Mouse (Mus musculus) lung, embryonic 16.5 days (tissue): ENCODE measurements at regions not wholly inside any gene's neighbourhood (a gene's known extent, or its start where the extent isn't known, plus 50 kb on each side); places are given as distances from the start of the nearest gene placed in this dataset.

Source experiments
- ATAC-seq: fragments of 200-750 bp; cut with Nextera tagmentation; 2 replicates; pipeline ENCODE4 v1.8.0; 2017; ENCODE audit warnings: low read depth, mild to moderate bottlenecking, moderate library complexity
- H3K27ac ChIP-seq: fragments of 300-500 bp; sonication (generic); 2 replicates; pipeline ENCODE4 v1.5.1; 2014; ENCODE audit warnings: mild to moderate bottlenecking, control low read depth, low read length
- H3K27me3 ChIP-seq: fragments of 300-500 bp; sonication (generic); 2 replicates; pipeline ENCODE4 v1.6.1; 2014; ENCODE audit warnings: low read depth, low read length, mixed read lengths; ENCODE audit not compliant: control insufficient read depth, insufficient read depth
- H3K36me3 ChIP-seq: fragments of 300-500 bp; sonication (generic); 2 replicates; pipeline ENCODE4 v1.6.1; 2014; ENCODE audit warnings: low read length; ENCODE audit not compliant: control insufficient read depth, insufficient read depth
- H3K4me1 ChIP-seq: fragments of 300-500 bp; sonication (generic); replicated peaks from 2 replicates; pipeline ENCODE4 v1.6.1; 2014; ENCODE audit warnings: low read length, mixed read lengths; ENCODE audit not compliant: control insufficient read depth, insufficient read depth
- H3K4me2 ChIP-seq: fragments of 300-500 bp; sonication (generic); 2 replicates; pipeline ENCODE4 v1.6.1; 2014; ENCODE audit warnings: low read depth, low read length, control low read depth
- H3K4me3 ChIP-seq: fragments of 300-500 bp; sonication (generic); 2 replicates; pipeline ENCODE4 v1.5.1; 2014; ENCODE audit warnings: mild to moderate bottlenecking, low read length, control low read depth
- H3K9ac ChIP-seq: fragments of 300-500 bp; sonication (generic); 2 replicates; pipeline ENCODE4 v1.6.1; 2014; ENCODE audit warnings: low read length, control low read depth
- H3K9me3 ChIP-seq: fragments of 300-500 bp; sonication (generic); 2 replicates; pipeline ENCODE4 v1.6.1; 2016; ENCODE audit warnings: low read length; ENCODE audit not compliant: control insufficient read depth
- WGBS: fragments of 180-500 bp; shearing (Covaris S2); extraction: QIAGEN DNeasy Blood & Tissue Kit; methylation state at CpG from one replicate; pipeline ENCODE4 v1.1.7; 2014; 5-methylcytosine and 5-hydroxymethylcytosine counted together

- no peaks in the 10 kb centered on the region for H3K27me3 ChIP-seq
- no peaks in the 10 kb centered on the region for H3K4me1 ChIP-seq
- H3K36me3 ChIP-seq = no peaks in the 10 kb centered on the region
- H3K4me3 ChIP-seq = no peak overlapping the region
- ATAC-seq = no peak
- H3K9me3 ChIP-seq = no peaks in the 10 kb centered on the region
- H3K9ac ChIP-seq = no peak overlapping the region
- H3K27ac ChIP-seq = no peak overlapping the region
- no peak overlapping the region for H3K4me2 ChIP-seq
- 88% methylated on average over 1 of the region's 1 CpGs for WGBS
Observed at GRCm38 (mm10) chr14:102491205-102491604, 491.2 kb downstream of the Kctd12 start.

GRCm38 (mm10) chr14:102477162-102477561, 505.3 kb downstream of the Kctd12 start:
- no peak overlapping the region for H3K4me2 ChIP-seq
- H3K27ac ChIP-seq = no peak overlapping the region
- no peaks in the 10 kb centered on the region for H3K9me3 ChIP-seq
- H3K9ac ChIP-seq = no peak overlapping the region
- no peaks in the 10 kb centered on the region for H3K4me1 ChIP-seq
- ATAC-seq = no peak
- no peaks in the 10 kb centered on the region for H3K36me3 ChIP-seq
- no peaks in the 10 kb centered on the region for H3K27me3 ChIP-seq
- no peak overlapping the region for H3K4me3 ChIP-seq
- 83% methylated on average over 2 of the region's 2 CpGs for WGBS

- H3K36me3 ChIP-seq = no peaks in the 10 kb centered on the region
- no peak overlapping the region for H3K27ac ChIP-seq
- no peaks in the 10 kb centered on the region for H3K4me1 ChIP-seq
- H3K4me3 ChIP-seq = no peak overlapping the region
- no peak for ATAC-seq
- 69% methylated on average over 4 of the region's 4 CpGs for WGBS
- H3K4me2 ChIP-seq = no peak overlapping the region
- no peaks in the 10 kb centered on the region for H3K9me3 ChIP-seq
- H3K9ac ChIP-seq = no peak overlapping the region
- no peaks in the 10 kb centered on the region for H3K27me3 ChIP-seq
Observed at GRCm38 (mm10) chr14:102469326-102469725, 513.1 kb downstream of the Kctd12 start.

- H3K36me3 ChIP-seq = no peaks in the 10 kb centered on the region
- no peaks in the 10 kb centered on the region for H3K9me3 ChIP-seq
- H3K4me1 ChIP-seq = no peaks in the 10 kb centered on the region
- no peaks in the 10 kb centered on the region for H3K27me3 ChIP-seq
- no peak overlapping the region for H3K4me3 ChIP-seq
- H3K27ac ChIP-seq = no peak overlapping the region
- ATAC-seq = no peak
- no peak overlapping the region for H3K4me2 ChIP-seq
- WGBS = 80% methylated on average over 1 of the region's 1 CpGs
- no peak overlapping the region for H3K9ac ChIP-seq
Observed at GRCm38 (mm10) chr14:102461001-102461400, 521.4 kb downstream of the Kctd12 start.

GRCm38 (mm10) chr14:102439738-102440137, 542.7 kb downstream of the Kctd12 start:
- H3K27ac ChIP-seq = no peak overlapping the region
- H3K9me3 ChIP-seq = no peaks in the 10 kb centered on the region
- ATAC-seq = no peak
- H3K36me3 ChIP-seq = no peaks in the 10 kb centered on the region
- no peak overlapping the region for H3K4me3 ChIP-seq
- no peaks in the 10 kb centered on the region for H3K4me1 ChIP-seq
- H3K27me3 ChIP-seq = no peaks in the 10 kb centered on the region
- H3K4me2 ChIP-seq = no peak overlapping the region
- 80% methylated on average over 2 of the region's 2 CpGs for WGBS
- no peak overlapping the region for H3K9ac ChIP-seq

- Histone ChIP-seq H3K9me3 (no peaks in the 10 kb centered on the region), H3K36me3 (no peaks in the 10 kb centered on the region), H3K4me3 (no peak overlapping the region), H3K27me3 (no peaks in the 10 kb centered on the region), H3K4me1 (no peaks in the 10 kb centered on the region), H3K9ac (no peak overlapping the region), H3K27ac (peak overlapping the region; percentile 47), H3K4me2 (no peak overlapping the region)
- WGBS = 29% methylated on average over 4 of the region's 4 CpGs
- ATAC-seq = peak; percentile 94
Observed at GRCm38 (mm10) chr14:102403397-102404115, 578.9 kb downstream of the Kctd12 start.

- H3K36me3 ChIP-seq = no peaks in the 10 kb centered on the region
- no peaks in the 10 kb centered on the region for H3K9me3 ChIP-seq
- WGBS = 42% methylated on average over 4 of the region's 4 CpGs
- H3K9ac ChIP-seq = no peak overlapping the region
- no peaks in the 10 kb centered on the region for H3K27me3 ChIP-seq
- H3K4me1 ChIP-seq = no peaks in the 10 kb centered on the region
- no peak overlapping the region for H3K27ac ChIP-seq
- H3K4me3 ChIP-seq = no peak overlapping the region
- ATAC-seq = no peak
- H3K4me2 ChIP-seq = no peak overlapping the region
Observed at GRCm38 (mm10) chr14:102402061-102402689, 580.3 kb downstream of the Kctd12 start.

GRCm38 (mm10) chr14:102396036-102396734, 586.3 kb downstream of the Kctd12 start:
- H3K4me3 ChIP-seq = no peak overlapping the region
- no peak overlapping the region for H3K27ac ChIP-seq
- no peak overlapping the region for H3K9ac ChIP-seq
- no peaks in the 10 kb centered on the region for H3K36me3 ChIP-seq
- no peak overlapping the region for H3K4me2 ChIP-seq
- H3K4me1 ChIP-seq = no peaks in the 10 kb centered on the region
- H3K27me3 ChIP-seq = no peaks in the 10 kb centered on the region
- H3K9me3 ChIP-seq = no peaks in the 10 kb centered on the region
- 68% methylated on average over 7 of the region's 7 CpGs for WGBS
- ATAC-seq = no peak

GRCm38 (mm10) chr14:102392351-102392750, 590.1 kb downstream of the Kctd12 start:
- ATAC-seq = no peak
- WGBS = 58% methylated on average over 3 of the region's 3 CpGs
- Histone ChIP-seq H3K4me1 (no peaks in the 10 kb centered on the region), H3K9me3 (no peaks in the 10 kb centered on the region), H3K27ac (no peak overlapping the region), H3K4me2 (no peak overlapping the region), H3K27me3 (no peaks in the 10 kb centered on the region), H3K9ac (no peak overlapping the region), H3K36me3 (no peaks in the 10 kb centered on the region), H3K4me3 (no peak overlapping the region)
